Comparison of ENCODE assay signal across 20 mouse cellular contexts in genomic region chr1:154475706-154476105, GRCm38 (mm10).
A peak's percentile ranks its signal among the peaks of the same experiment; 100 is the strongest.
DNase-seq lines count a peak whose midpoint lies in the region; ATAC-seq lines count a peak whose summit lies in the region.
"Had no signal": no experiment of that assay in that cellular context is flagged by ENCODE, and none has a peak within 500 bp of the region (broad histone marks: within the 10 kb centered on the region; RNA-seq: fewer than 3 reads in every experiment).

No protein-coding gene starts in this region.

- DNase-seq in frontal cortex, postnatal 14 days (ENCODE audit: low spot score in 2 of 2) = no peak
- peak; percentile 29 for DNase-seq in layer of hippocampus, adult 9-11 months
- DNase-seq in layer of hippocampus, postnatal 10 days (ENCODE audit: low spot score in 2 of 2) = no peak
- DNase-seq in right cerebral cortex, adult 18-20 months = peak; percentile 57
- no peak for DNase-seq in right cerebral cortex, postnatal 14 days
- no peak for DNase-seq in cerebellum, adult 11 months
- DNase-seq: adrenal gland, adult 8-10 months; adrenal gland, postnatal 25 days; cerebellum, adult 2 months; cerebellum, adult 9-11 months; cerebellum, postnatal 25 days; gastrocnemius, adult 2 months; gastrocnemius, postnatal 14 days; heart, adult 18-20 months; heart, postnatal 14 days; heart, postnatal 4 days had no signal

- ATAC-seq in frontal cortex, adult (ENCODE audit: low TSS enrichment) = peak; percentile 72
- ATAC-seq: activated CD4-positive, CD25-positive, alpha-beta regulatory T cell, adult 4 months; forebrain, embryonic 15.5 days; hindbrain, postnatal 0 days had no signal

Comparison
In these comparisons a context has a peak if more than half of its experiments do, and no peak if none do; other contexts are left out.
1. DNase-seq: peak in layer of hippocampus, adult 9-11 months (single experiment) and right cerebral cortex, adult 18-20 months (single experiment); none in frontal cortex, postnatal 14 days (0 of 2), layer of hippocampus, postnatal 10 days (0 of 2), right cerebral cortex, postnatal 14 days (single experiment) and cerebellum, adult 11 months (single experiment).